Mouse (Mus musculus) NIH3T3 (cell line): Measurements from ENCODE around the gene Rad51b.
A peak's percentile ranks its signal among the peaks of the same experiment; 100 is the strongest.

Experiments used
- DNase-seq: peaks from one replicate; pipeline ENCODE4 v3.0.0-alpha.2; 2012; ENCODE audit warnings: low read depth

The Rad51b gene

DNA sequence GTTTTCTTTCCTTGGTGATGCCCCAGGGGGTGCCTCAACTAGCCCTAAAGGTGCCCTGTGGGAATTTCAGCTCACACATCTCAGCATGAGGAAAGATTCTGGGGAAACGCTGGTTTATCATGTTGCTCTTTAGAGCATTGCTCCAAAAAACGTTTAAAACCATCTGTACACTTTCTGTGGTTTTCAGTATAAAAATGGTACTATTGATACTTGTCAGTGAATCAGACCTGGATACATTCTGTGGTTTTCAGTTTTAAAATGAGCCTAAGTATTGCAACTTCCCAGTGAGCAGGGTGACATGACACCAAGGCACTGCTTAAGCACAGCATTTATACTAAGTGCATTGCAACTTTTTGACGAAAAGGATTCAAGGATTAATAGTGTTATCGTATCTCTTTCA is 139.8 kb downstream of the Rad51b start:
- peak; percentile 49 for DNase-seq

DNA sequence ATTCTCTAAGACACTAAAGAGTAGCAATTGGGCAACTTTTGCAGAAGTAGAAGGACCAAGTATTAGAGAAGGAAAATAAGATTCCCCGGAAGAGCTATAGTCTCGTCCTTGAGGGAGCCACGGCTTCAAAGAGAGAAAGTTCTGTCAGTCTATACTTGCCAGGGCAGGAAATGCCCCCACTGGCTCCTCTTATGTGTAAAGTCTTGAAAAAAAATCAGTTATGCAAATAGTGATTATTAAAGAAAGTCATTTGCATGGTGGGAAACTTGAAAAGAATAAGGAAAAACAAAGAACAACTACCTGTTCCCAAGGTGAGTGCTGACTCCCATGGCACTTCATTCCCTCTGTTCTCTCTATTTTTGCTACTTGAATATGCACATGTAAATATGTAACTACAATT is 140.5 kb downstream of the Rad51b start:
- no peak for DNase-seq

DNA sequence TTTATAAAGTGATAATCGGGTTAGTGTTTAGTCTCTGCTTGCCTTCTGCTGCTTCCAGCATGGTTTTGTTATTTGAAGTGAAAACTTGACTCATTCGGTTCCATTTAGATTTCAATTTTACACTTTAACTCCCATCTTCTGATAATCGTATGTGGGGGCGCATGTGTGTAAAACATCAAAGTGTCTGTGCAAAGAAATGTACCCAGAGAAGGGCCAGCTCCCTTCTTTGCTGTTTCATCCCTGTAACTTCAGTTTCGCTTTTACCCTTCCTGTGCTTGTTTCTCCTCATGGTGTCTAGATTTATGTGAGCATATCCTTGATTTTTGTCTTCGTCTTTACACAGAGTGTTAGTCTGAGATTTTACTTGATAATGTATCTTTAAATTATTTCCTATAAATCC is 142.9 kb downstream of the Rad51b start:
- no peak for DNase-seq

DNA sequence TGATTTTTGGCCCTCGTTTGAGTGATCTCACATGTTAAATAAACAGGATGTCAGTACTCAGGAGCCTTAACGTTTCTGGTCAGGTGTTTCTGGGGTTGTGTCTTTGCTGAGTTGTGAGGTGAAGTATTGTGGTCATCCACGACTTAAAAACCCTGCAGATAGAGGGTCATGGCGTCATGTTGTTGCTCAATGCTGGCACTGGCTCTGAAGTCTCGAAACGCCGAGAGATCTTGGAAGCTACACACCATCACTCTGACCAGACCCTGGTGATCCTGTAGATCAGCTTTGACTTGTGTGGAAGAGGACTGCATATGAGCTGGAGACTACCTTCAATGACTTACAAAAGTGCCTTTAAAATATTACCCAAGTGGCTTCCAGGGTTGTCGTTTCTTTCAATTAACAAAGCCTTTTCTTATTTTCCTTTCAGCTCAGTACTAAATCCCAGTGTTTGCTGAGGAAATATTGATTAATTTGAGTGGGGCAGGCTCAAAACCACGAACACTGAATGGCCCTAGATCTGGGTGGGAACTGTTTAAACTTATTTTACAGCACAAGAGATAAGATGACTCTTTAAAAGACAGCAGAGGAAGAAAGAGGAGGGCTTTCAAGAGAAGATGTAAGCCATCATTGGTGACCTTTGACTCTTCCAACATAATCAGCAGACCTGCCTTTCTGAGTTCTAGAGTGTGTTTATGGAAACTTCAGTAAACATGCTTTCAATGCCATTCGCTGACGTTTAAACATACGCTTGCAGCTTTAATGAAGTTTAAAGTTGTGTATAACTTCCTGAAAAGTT is 144.3 kb downstream of the Rad51b start:
- no peak for DNase-seq

DNA sequence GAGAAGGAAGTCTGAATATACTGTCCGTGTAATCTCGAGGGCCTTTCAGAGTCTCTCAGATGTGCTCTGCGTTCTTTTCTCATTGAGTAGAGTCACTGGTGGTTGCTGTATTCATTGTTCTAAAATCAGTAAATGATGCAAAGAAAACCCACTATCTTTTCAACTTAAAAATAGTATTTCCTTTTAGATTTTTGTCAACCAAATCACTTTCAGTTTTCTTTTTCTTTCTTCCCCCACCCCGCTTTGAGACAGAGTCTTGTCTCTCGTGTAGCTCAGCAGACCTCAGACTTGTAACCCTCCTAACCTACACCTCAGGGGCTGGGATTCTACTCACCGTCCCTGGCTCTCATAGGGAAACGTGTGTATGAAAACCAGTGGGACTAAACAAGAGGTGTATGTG is 145.0 kb downstream of the Rad51b start:
- DNase-seq, result no peak

DNA sequence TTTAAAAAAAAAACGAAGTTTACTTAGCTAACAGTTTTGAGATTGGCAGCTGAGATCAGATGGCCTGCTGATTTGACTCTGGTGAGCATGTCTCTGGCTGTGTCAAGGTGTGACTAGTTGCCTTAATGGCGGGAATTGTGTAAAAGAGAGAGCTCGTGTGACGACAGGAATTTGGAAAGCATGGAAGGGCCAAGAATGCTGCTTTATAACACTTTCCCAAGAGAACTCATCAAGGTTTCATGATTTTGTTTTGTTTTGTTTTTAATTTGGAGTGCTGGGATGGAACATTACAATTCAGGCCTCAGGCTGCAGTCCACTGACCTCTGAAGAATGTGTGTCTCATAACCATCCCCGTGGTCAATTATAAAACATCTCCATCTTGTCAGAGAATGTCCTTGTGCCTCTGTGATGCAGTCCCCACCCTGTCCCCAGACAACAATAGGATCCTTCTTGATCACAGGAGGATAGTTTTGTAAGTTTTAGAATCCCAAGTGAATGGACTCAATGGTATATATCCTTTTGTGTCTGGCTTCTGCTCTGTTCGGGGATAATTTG is 145.8 kb downstream of the Rad51b start:
- DNase-seq, result peak; percentile 33

DNA sequence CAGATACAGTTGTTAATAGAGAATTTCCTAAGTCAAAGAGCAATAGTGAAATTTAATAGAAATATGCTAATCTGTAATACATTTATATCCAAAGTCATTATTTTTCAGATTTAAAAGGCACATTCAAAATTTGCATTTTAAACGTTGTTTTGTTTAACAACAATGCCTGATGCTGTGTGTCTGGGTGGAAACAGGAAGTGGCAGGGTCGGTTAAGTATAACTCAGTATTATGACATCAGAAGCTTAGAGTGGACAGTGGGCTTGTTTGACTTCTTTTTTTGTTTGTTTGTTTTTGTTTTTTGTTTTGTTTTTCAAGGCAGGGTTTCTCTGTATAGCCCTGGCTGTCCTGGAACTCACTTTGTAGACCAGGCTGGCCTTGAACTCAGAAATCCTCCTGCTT is 147.6 kb downstream of the Rad51b start:
- DNase-seq, result no peak

DNA sequence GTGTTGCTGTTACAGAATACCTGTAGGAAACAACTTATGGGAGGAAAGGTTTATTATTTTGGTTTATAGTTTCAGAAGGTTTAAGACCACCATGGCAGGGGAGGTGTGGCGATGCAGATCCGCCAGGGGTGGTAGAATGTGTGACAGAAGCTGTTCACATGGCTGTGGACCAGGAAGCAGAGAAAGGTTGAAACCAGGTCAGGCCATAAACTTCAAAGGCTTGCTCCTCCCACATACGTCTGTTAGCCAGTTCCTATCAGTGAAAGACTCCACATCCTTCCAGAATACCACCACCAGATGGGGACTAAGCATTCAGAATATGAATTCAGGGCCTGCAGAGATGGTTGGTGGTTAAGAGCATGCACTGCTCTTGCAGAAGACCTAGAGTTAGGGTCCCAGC is 150.0 kb downstream of the Rad51b start:
- no peak for DNase-seq

DNA sequence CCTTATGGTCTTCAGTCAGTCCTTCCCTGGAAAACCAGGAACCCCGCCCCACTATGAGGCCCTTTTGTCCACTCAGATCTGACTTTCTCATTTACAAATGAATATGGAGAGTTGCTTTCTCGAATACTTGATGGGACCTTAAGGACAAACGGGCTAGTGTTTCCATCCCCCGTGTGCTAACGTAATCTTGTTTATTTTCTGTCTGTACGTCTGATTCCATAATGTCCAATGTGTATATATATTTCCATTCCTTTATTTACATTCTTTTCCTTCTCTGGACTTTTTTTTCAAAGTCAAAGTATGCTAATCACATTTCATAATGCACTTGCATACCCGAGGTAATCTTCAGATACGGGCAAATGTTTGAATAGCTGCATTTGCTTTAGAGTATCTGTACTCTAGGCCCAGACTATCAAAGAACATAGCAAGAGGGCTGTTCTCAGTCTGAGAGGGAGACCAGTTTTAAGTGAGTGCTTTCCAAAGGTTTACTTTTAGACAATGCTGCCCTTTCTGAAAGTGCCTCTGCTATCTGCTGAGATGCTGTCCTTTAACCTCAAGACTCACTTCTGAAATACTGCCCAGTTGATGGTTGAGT is 152.8 kb downstream of the Rad51b start:
- no peak for DNase-seq

DNA sequence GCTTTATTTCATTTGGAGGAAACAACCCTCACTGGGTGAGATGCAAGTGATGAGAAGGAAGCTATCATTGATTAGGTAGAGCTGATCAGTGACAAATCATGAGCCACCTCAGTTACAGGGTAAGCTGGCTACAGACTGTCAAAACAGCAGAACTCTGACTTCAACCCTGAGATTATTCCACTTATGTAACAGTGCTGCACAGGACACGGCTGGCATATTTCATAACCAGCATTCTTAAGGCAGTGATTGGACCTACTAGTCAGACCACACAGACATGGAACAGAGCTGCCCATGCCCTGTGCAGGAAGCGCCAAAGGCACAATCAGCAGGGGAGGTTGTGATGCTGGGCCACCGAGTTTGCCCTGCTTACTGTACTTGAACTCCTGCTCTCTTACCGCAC is 155.8 kb downstream of the Rad51b start:
- no peak for DNase-seq

DNA sequence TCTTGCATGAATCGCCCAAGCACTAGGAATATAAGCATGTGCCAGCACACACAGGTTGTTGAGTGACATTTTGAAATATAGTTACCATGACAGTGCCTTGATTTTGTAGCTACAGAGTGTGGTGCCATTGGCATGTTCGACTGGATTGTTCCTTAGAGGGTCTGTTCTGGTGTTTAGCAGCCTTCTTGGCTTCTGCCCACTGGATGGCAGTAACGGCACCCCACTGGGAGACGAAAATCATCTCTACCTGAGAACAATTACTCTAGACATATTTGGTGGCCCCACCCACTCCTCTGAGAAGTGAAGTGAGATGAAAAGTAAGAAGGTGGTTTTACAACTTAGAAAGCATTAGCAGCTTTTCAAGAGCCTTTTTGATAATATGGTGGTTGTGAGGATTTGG is 156.9 kb downstream of the Rad51b start:
- DNase-seq, result no peak

DNA sequence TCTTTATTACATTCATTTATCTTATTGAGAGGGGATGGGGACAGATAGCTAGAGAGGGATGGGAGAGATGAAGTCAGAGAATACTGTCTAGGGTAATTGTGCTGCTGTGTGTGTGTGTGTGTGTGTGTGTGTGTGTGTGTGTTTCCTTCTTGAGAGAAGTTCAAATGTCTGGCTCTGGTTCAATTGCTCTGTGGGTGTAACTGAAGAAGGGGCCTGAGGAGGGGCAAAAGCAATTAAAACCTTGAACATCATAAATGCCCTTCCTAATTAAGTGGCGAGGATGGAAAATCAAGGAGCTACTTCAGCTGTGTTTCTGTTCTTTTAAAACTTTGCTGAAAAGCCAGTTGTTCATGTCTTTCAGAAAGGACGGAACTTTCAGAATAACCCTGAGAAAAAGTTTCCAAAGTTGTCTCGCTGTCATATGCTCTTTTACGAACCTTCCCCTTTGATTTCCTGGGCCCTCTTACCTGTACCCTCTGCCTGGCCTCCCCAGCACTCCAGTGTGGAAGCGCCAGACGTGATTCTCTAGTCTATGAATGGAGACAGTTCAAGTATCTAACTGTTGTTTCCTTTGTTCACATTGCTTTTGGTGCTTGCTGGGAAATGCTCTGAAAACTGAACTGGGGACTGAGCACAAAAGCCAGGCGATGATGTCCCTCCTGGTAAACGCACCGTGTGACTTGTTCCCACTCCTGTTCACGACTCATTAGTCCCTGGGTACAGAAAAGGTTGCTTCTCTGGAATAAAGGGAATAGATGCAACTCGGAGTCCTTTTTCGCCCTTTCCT is 158.2 kb downstream of the Rad51b start:
- DNase-seq, result no peak

DNA sequence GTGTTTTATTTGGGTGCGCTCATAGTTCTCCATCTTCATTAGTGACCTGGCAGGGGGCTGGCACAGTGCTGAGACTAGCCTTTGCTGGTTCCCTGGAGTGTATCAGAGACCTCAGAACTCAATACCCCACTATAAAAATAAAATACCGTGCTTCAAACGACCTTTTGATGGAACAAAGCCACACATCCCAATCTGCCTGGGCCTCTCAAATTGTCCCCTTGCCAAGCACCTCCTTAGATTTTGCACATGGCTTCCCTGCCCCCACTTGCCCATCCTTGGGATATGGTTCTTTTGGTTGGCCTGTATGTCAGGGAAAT is 158.7 kb downstream of the Rad51b start:
- DNase-seq, result no peak

DNA sequence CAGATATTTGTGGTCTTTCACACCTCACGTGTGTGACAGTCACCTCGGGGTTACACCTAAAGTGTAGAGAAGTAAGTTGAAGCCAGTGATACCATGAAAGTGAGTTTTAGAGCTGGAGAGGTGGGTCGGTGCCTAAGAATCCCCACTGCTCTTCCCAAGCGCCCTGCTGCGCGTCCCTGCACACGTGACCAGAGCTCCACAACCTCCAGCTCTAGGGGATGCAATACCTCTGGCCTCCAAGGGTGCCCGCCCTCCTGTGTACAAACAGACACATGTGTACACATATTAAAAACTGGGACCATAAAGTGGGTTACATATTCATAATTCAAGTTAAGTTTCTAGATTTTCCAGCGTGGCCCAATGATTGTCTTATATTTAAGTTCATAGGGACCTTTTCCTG is 159.2 kb downstream of the Rad51b start:
- DNase-seq, result no peak

DNA sequence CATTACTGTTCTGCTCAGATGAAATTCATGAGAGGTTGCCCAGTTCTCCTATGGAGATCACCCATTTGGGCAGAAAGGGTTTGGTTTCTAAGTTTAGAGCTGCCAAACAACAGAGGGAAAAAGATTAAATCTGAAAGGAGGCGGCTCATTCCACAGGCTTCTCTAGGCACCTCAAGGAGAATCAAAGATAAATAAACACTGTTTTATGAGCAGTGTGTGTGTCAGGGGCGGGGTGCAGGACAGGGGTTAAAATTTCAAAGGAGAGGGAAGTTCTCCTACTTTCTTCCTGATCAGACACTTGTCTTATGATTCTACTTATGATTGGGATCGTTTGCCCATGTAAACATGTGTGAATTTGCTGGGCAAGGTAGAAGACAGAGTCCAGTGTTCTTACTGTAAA is 166.3 kb downstream of the Rad51b start:
- no peak for DNase-seq

DNA sequence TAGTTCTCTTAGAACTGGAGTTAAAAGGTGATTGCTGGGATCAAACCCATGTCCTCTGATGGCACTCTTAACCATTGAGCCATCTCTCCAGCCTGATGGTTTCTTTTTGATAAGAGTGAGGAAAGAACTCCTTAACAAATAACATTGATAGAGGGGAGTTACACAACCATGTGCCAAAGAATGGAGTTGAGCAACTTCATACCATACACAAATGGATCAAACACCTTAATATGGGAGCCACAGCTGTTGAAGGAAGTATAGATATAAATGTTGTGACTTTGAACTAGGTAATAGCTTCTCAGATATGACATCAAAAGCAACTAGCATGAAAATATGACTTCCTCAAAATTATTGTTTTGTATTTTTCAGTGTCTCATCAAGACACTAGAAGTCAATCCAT is 173.0 kb downstream of the Rad51b start:
- no peak for DNase-seq

DNA sequence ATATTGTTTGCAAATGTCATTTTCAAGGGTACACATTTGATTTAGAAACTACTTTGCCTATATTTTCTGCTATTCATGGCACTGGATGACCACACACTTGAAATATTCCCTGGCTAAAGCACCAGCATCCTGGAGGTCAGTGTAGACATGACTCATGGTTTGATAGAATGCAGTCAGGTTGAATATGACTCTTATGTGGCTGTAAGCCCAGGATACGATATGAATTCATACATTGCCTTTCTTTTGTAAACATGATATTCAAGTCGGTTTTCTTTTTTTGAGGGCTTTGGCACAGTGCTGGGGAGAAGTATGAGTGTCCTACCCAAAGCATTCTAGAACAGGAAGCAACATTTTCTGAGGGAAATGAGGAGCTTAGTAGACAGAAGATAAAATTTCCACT is 174.8 kb downstream of the Rad51b start:
- DNase-seq, result peak; percentile 96

DNA sequence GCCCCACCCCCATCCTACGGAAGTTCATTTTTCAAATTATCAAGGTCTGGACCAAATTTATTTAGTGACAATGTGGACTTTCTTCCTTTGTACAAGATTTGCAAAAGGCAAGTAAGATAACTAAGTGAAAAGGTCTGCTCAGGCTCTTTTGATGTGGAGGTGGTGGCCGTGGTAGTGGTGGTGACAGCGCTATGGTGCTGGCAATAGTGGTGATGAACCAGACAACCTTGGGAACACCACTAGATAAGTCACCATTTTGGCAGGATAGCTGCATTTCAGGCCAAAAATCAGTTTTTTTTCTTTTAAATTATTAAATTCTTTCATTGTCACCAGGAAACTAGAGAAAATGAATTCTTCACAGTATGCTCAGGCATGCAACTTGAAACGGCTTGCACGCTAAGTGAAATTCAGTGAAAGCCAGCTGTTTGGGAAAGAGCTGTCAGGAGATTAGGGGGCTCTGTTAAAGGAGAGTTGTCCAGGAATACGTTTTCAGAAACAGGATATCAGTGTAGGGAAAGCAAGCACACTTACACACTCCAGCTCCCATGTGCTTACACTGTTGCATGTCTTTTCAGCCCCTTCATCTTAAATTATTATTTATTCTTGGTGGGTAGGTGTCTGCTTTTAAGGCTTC is 179.4 kb downstream of the Rad51b start:
- no peak for DNase-seq

DNA sequence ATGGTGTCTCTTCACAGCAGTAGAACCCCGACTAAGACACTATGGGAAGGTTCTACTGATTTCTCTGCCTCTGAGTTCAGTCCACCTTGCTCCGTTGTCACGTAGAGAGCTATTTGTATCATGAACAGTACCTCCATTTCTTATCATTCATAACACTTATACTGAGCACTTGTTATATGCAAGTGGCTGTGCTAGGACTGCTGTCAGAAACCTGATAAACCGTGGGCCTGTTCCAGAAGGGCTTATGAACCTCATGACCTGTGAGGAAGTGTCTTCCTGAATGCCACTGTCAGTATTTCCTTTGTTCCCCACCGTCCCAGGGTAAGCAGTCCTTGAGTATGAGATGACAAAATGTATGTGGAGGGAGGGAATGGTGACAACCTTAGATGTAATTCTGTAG is 181.7 kb downstream of the Rad51b start:
- no peak for DNase-seq

DNA sequence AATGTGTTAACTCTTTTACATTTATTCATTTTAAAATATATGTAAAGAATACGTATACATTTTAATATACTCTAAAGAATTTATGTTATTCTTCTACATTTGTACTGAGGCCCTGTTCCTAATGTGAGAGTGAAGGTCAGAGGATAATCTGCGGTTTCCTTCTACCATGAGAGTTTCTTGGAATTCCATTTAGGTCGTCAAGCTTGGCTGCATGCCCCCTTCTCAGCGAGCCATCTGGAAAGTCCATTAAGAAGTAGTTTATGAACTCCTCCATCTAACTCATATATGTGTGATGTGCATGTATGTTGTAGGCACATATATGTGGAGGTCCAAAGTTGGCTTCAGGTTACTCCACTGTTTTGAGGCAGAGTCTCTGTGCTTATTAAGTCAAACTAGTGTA is 188.4 kb downstream of the Rad51b start:
- DNase-seq, result no peak

DNA sequence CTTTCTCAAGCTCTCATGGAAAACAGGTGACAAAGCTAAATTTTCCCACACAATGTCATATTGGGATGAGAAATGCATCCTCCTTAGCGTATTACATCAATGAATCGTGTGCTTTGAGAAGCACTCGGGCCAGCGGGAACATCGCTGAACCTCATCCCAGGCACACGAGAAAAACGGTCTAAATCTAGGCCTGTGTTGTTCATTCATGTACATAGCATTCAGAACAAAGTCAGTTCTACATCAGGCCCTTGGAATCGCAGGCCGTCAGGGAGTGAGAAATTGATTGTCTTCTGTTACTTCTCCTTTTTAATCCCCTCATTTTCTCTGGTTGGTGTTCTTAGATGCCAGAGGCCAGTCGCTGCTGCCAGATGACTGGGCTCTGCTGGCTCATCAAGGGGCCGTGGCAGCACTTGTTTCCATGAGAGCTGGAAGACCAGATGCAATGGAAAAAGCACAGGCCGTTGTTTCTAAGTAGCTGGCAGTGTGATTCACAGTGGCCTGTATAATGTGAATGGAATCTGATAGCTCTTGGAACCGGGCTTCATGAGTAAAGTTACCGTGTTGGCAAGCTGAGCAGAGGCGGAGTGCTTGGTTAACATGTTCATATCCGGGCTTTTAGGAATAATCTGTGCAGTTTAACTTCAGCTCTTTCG is 191.6 kb downstream of the Rad51b start:
- DNase-seq, result peak; percentile 93

DNA sequence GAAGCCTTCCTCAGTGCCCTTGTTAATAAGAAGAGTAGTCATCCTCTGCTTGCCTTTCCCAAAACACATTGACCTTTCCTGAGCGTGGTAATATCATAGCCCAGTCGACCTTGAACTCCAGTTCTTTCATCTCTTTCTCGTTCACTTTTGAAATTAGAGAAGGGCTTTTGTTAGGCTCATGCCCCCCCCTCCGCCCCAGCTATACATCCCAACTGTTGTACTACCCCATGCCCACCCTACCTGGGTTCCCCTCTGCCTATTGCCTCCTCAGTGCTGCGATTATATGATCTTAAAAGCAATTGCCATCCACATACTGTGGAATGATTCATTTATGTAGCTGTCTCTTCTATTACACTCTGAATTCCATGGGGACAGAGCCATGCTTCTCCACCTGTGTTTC is 193.5 kb downstream of the Rad51b start:
- no peak for DNase-seq
